ENCODE assay signal across 24 mouse cellular contexts in genomic region chr4:148408256-148408975, GRCm38 (mm10). TPM values are rescaled to one million over a fixed set of nuclear protein-coding genes. Genes with fewer than 3 reads are reported as not detected.
DNase-seq lines count a peak whose midpoint lies in the region; ATAC-seq lines count a peak whose summit lies in the region.
"Had no signal": no experiment of that assay in that cellular context is flagged by ENCODE, and none has a peak within 500 bp of the region (broad histone marks: within the 10 kb centered on the region; RNA-seq: fewer than 3 reads in every experiment).

No protein-coding gene starts in this region.

- DNase-seq in cerebellum, postnatal 10 days: peak; percentile 81 to 90
- DNase-seq in cerebellum, adult 11 months: no peak
- no peak for DNase-seq in hindbrain, embryonic 11.5 days (ENCODE audit: low spot score)
- DNase-seq in midbrain, embryonic 14.5 days: no peak
- no peak for DNase-seq in spleen, adult 12 weeks (ENCODE audit: low spot score)
- DNase-seq in thymus, postnatal 14 days: no peak
- DNase-seq: adrenal gland, adult 8-10 months; adrenal gland, postnatal 25 days; cerebellum, adult 18-20 months; cerebellum, adult 9-11 months; gastrocnemius, postnatal 10 days; gastrocnemius, postnatal 36 days; heart, adult 2 months; heart, postnatal 14 days had no signal

- WGBS in hindbrain, embryonic 13.5 days: 64% methylated on average over 10 of the region's 10 CpGs
- WGBS in hindbrain, embryonic 11.5 days: 67% methylated on average over 10 of the region's 10 CpGs
- WGBS in midbrain, embryonic 16.5 days: 74% methylated on average over 10 of the region's 10 CpGs
- 78% methylated on average over 10 of the region's 10 CpGs for WGBS in midbrain, embryonic 14.5 days

- H3K4me1 ChIP-seq in hindbrain, embryonic 13.5 days (replicated peaks): peaks cover 51% of the 10 kb centered on the region
- H3K4me1 ChIP-seq in hindbrain, embryonic 11.5 days (replicated peaks; ENCODE audit: control insufficient read depth, insufficient read depth, low read length): 0 out of 2 replicates have a peak, but pooled peaks cover 4% of the 10 kb centered on the region
- peaks cover 24% of the 10 kb centered on the region for H3K4me1 ChIP-seq in midbrain, embryonic 16.5 days (ENCODE audit: control insufficient read depth, insufficient read depth, low read length)
- peaks cover 24% of the 10 kb centered on the region for H3K4me1 ChIP-seq in midbrain, embryonic 14.5 days (ENCODE audit: control insufficient read depth, insufficient read depth, low read length)

- no peak overlapping the region for H3K4me3 ChIP-seq in hindbrain, embryonic 13.5 days
- H3K4me3 ChIP-seq in hindbrain, embryonic 11.5 days (ENCODE audit: low read depth, low read length): no peak overlapping the region
- no peak overlapping the region for H3K4me3 ChIP-seq in midbrain, embryonic 16.5 days (ENCODE audit: low read depth, low read length)
- H3K4me3 ChIP-seq in midbrain, embryonic 14.5 days (replicated peaks; ENCODE audit: low read depth, low read length): no peak overlapping the region
- H3K4me3 ChIP-seq: forebrain, embryonic 10.5 days; forebrain, embryonic 13.5 days; heart, adult 2 months; heart, embryonic 10.5 days; heart, embryonic 13.5 days had no signal

- ATAC-seq in hindbrain, embryonic 13.5 days (ENCODE audit: low FRiP score): no peak
- no peak for ATAC-seq in hindbrain, embryonic 11.5 days (ENCODE audit: low FRiP score)
- no peak for ATAC-seq in midbrain, embryonic 16.5 days
- ATAC-seq in midbrain, embryonic 14.5 days (ENCODE audit: low FRiP score, low TSS enrichment): no peak
- ATAC-seq: activated CD4-positive, CD25-positive, alpha-beta regulatory T cell, adult 4 months; forebrain, embryonic 13.5 days; forebrain, embryonic 16.5 days; inflammation-experienced regulatory T-cells, adult 6 months; intestine, embryonic 16.5 days had no signal

- H3K27me3 ChIP-seq in hindbrain, embryonic 13.5 days: peaks cover 16% of the 10 kb centered on the region
- peaks cover 6% of the 10 kb centered on the region; the same call in 1 of the 2 replicates for H3K27me3 ChIP-seq in hindbrain, embryonic 11.5 days (ENCODE audit: control insufficient read depth, insufficient read depth, low read length)
- H3K27me3 ChIP-seq in midbrain, embryonic 16.5 days (ENCODE audit: control insufficient read depth, insufficient read depth, low read depth, low read length): peaks cover 2% of the 10 kb centered on the region; the same call in 1 of the 2 replicates
- H3K27me3 ChIP-seq in midbrain, embryonic 14.5 days (ENCODE audit: control insufficient read depth, insufficient read depth, low read length): peaks cover 9% of the 10 kb centered on the region; the same call in 1 of the 2 replicates

- peak overlapping the region; percentile 18; the same call in 1 of the 2 replicates for H3K27ac ChIP-seq in hindbrain, embryonic 13.5 days
- H3K27ac ChIP-seq in hindbrain, embryonic 11.5 days (ENCODE audit: low read depth, low read length): no peak overlapping the region
- H3K27ac ChIP-seq in midbrain, embryonic 16.5 days (ENCODE audit: low read length): no peak overlapping the region
- H3K27ac ChIP-seq in midbrain, embryonic 14.5 days (replicated peaks; ENCODE audit: low read depth, low read length): no peak overlapping the region
- H3K27ac ChIP-seq: forebrain, embryonic 10.5 days; forebrain, embryonic 13.5 days; heart, adult 2 months; heart, embryonic 10.5 days; heart, embryonic 13.5 days had no signal

- no peak overlapping the region for H3K4me2 ChIP-seq in hindbrain, embryonic 13.5 days
- H3K4me2 ChIP-seq in hindbrain, embryonic 11.5 days (replicated peaks; ENCODE audit: low read depth, low read length): no peak overlapping the region
- no peak overlapping the region for H3K4me2 ChIP-seq in midbrain, embryonic 16.5 days (ENCODE audit: low read length)
- H3K4me2 ChIP-seq in midbrain, embryonic 14.5 days (ENCODE audit: low read length): no peak overlapping the region
- H3K4me2 ChIP-seq: forebrain, embryonic 13.5 days; heart, embryonic 13.5 days had no signal

- H3K36me3 ChIP-seq in hindbrain, embryonic 13.5 days: no peaks in the 10 kb centered on the region
- H3K36me3 ChIP-seq in hindbrain, embryonic 11.5 days (ENCODE audit: control insufficient read depth, insufficient read depth, low read length): no peaks in the 10 kb centered on the region
- H3K36me3 ChIP-seq in midbrain, embryonic 16.5 days (ENCODE audit: control insufficient read depth, insufficient read depth, low read length): no peaks in the 10 kb centered on the region
- H3K36me3 ChIP-seq in midbrain, embryonic 14.5 days (ENCODE audit: control insufficient read depth, insufficient read depth, low read length): no peaks in the 10 kb centered on the region
- H3K36me3 ChIP-seq: forebrain, embryonic 10.5 days; heart, embryonic 10.5 days; heart, embryonic 13.5 days had no signal

- no peaks in the 10 kb centered on the region for H3K9me3 ChIP-seq in hindbrain, embryonic 13.5 days
- no peaks in the 10 kb centered on the region for H3K9me3 ChIP-seq in hindbrain, embryonic 11.5 days (ENCODE audit: control insufficient read depth, low read length)
- H3K9me3 ChIP-seq in midbrain, embryonic 16.5 days (replicated peaks; ENCODE audit: control insufficient read depth, low read length, poor library complexity, severe bottlenecking): no peaks in the 10 kb centered on the region
- no peaks in the 10 kb centered on the region for H3K9me3 ChIP-seq in midbrain, embryonic 14.5 days (ENCODE audit: control insufficient read depth, low read length)
- H3K9me3 ChIP-seq: forebrain, embryonic 10.5 days; forebrain, embryonic 13.5 days; heart, embryonic 10.5 days; heart, embryonic 13.5 days had no signal

- H3K9ac ChIP-seq in hindbrain, embryonic 13.5 days: peak overlapping the region; percentile 11; the same call in 1 of the 2 replicates
- H3K9ac ChIP-seq in hindbrain, embryonic 11.5 days (ENCODE audit: low read depth, low read length): no peak overlapping the region
- 0 out of 2 replicates have a peak overlapping the region, but pooled peaks have one; percentile 16 for H3K9ac ChIP-seq in midbrain, embryonic 16.5 days (ENCODE audit: low read depth, low read length)
- no peak overlapping the region for H3K9ac ChIP-seq in midbrain, embryonic 14.5 days (replicated peaks; ENCODE audit: low read length)
- H3K9ac ChIP-seq: forebrain, embryonic 13.5 days; heart, embryonic 13.5 days had no signal

RNA-seq across cellular contexts. Expression of gene Ubiad1, which starts 36.2 kb away (rescaled TPM):
- 17.7 and 19.1 TPM in 2 replicates for polyA plus RNA-seq in hindbrain, embryonic 13.5 days (2015; fragmentation: Nextera tagmentation; extraction: Ambion mirVana)
- polyA plus RNA-seq in hindbrain, embryonic 11.5 days (2014; fragmentation: Nextera tagmentation; extraction: Ambion mirVana): 14.4 and 14.6 TPM in 2 replicates
- 19.8 and 20.5 TPM in 2 replicates for polyA plus RNA-seq in midbrain, embryonic 16.5 days (2015; fragmentation: Nextera tagmentation; extraction: Ambion mirVana)
- polyA plus RNA-seq in midbrain, embryonic 14.5 days (2014; fragmentation: Nextera tagmentation; extraction: Ambion mirVana): 14.7 and 15.9 TPM in 2 replicates

RNA-seq across cellular contexts. Expression of gene Mtor, which starts 40.0 kb away (rescaled TPM):
- polyA plus RNA-seq in hindbrain, embryonic 13.5 days (2015; fragmentation: Nextera tagmentation; extraction: Ambion mirVana): 23.0 and 23.7 TPM in 2 replicates
- polyA plus RNA-seq in hindbrain, embryonic 11.5 days (2014; fragmentation: Nextera tagmentation; extraction: Ambion mirVana): 28.0 and 33.0 TPM in 2 replicates
- 23.0 and 24.4 TPM in 2 replicates for polyA plus RNA-seq in midbrain, embryonic 16.5 days (2015; fragmentation: Nextera tagmentation; extraction: Ambion mirVana)
- 30.6 and 34.8 TPM in 2 replicates for polyA plus RNA-seq in midbrain, embryonic 14.5 days (2014; fragmentation: Nextera tagmentation; extraction: Ambion mirVana)

Comparison
In these comparisons a context has a peak if more than half of its experiments do, and no peak if none do; other contexts are left out.
1. DNase-seq: peak in cerebellum, postnatal 10 days (2 of 2); none in cerebellum, adult 11 months (single experiment), hindbrain, embryonic 11.5 days (single experiment), midbrain, embryonic 14.5 days (single experiment), spleen, adult 12 weeks (single experiment) and thymus, postnatal 14 days (single experiment).
2. H3K9ac ChIP-seq: peak in hindbrain, embryonic 13.5 days (single experiment) and midbrain, embryonic 16.5 days (single experiment); none in hindbrain, embryonic 11.5 days (single experiment) and midbrain, embryonic 14.5 days (single experiment).